Mouse (Mus musculus) layer of hippocampus, postnatal 36 days (tissue): ENCODE data around the gene Kcnip4. TPM values are rescaled to one million over a fixed set of nuclear protein-coding genes. Genes with fewer than 3 reads are reported as not detected.

Source experiments
- DNase-seq, 2 experiments: peaks; one replicate each; pipeline ENCODE4 v3.0.0; 2022
- total RNA-seq, 2 experiments: library from RNA; stranded (reverse); gene quantifications; 2 replicates each; pipeline ENCODE4 v1.2.3; 2021

The Kcnip4 gene
- total RNA-seq, 2 experiments from 2014 or later = 51.7 to 52.6 TPM

- no peak for DNase-seq
Measured at GRCm38 (mm10) chr5:49241708-49242107, 283.0 kb downstream of the Kcnip4 start.

GRCm38 (mm10) chr5:49201164-49201756 is 323.4 kb downstream of the Kcnip4 start:
- DNase-seq = peak in 1 of 2 experiments; percentile 19

- no peak for DNase-seq
Measured at GRCm38 (mm10) chr5:49188236-49188635, 336.5 kb downstream of the Kcnip4 start.

GRCm38 (mm10) chr5:49150116-49150811 is 374.4 kb downstream of the Kcnip4 start:
- no peak for DNase-seq

GRCm38 (mm10) chr5:49149684-49150083 is 375.0 kb downstream of the Kcnip4 start:
- no peak for DNase-seq

GRCm38 (mm10) chr5:49095432-49095831 is 429.3 kb downstream of the Kcnip4 start:
- no peak for DNase-seq

GRCm38 (mm10) chr5:49094945-49095344 is 429.8 kb downstream of the Kcnip4 start:
- DNase-seq = peak in 1 of 2 experiments; percentile 3

GRCm38 (mm10) chr5:49094306-49094705 is 430.4 kb downstream of the Kcnip4 start:
- DNase-seq = no peak

GRCm38 (mm10) chr5:49090122-49090680 is 434.5 kb downstream of the Kcnip4 start:
- DNase-seq = peak; percentile 81 to 85

GRCm38 (mm10) chr5:49065646-49066045 is 459.1 kb downstream of the Kcnip4 start:
- no peak for DNase-seq

GRCm38 (mm10) chr5:49058926-49059325 is 465.8 kb downstream of the Kcnip4 start:
- DNase-seq = no peak

- DNase-seq = no peak
Measured at GRCm38 (mm10) chr5:49057636-49058340, 466.9 kb downstream of the Kcnip4 start.

- DNase-seq = no peak
Measured at GRCm38 (mm10) chr5:49047960-49048359, 476.7 kb downstream of the Kcnip4 start.

GRCm38 (mm10) chr5:49041259-49041845 is 483.4 kb downstream of the Kcnip4 start:
- no peak for DNase-seq

GRCm38 (mm10) chr5:48997359-48997758 is 527.3 kb downstream of the Kcnip4 start:
- no peak for DNase-seq

GRCm38 (mm10) chr5:48989145-48989659 is 535.5 kb downstream of the Kcnip4 start:
- no peak for DNase-seq

GRCm38 (mm10) chr5:48942378-48943088 is 582.2 kb downstream of the Kcnip4 start:
- DNase-seq = no peak

- DNase-seq = no peak
Measured at GRCm38 (mm10) chr5:48931881-48932280, 592.8 kb downstream of the Kcnip4 start.

- no peak for DNase-seq
Measured at GRCm38 (mm10) chr5:48890216-48890615, 634.5 kb downstream of the Kcnip4 start.

GRCm38 (mm10) chr5:48889395-48890194 is 635.1 kb downstream of the Kcnip4 start:
- peak; percentile 7 to 10 for DNase-seq

GRCm38 (mm10) chr5:48878081-48878480 is 646.6 kb downstream of the Kcnip4 start:
- DNase-seq = no peak
